Mouse (Mus musculus) bone marrow, adult 2 months (tissue): Measurements from ENCODE around the gene Lgals4.

Experiments used
- CTCF ChIP-seq: fragments of 200-500 bp; IDR thresholded peaks from 2 replicates; pipeline ENCODE4 v1.5.1; 2011; ENCODE audit warnings: low read length, control low read depth; ENCODE audit not compliant: control insufficient read depth, insufficient read depth
- POLR2A ChIP-seq: fragments of 200-500 bp; IDR thresholded peaks from 2 replicates; pipeline ENCODE4 v1.6.1; 2011; ENCODE audit warnings: low read depth, mild to moderate bottlenecking, control low read depth, low read length, borderline replicate concordance; ENCODE audit not compliant: control insufficient read depth

- TF ChIP-seq POLR2A (no peak), CTCF (no peak)
Measured at GRCm38 (mm10) chr7:28817524-28817923, 16.1 kb upstream of the Lgals4 start.
